Mouse (Mus musculus): ENCODE results near the gene Nmnat1. TPM values are rescaled to one million over a fixed set of nuclear protein-coding genes. Genes with fewer than 3 reads are reported as not detected.

Nmnat1 gene
- total RNA-seq (2012; rRNA removed) (11.4 and 12.4 TPM in 2 replicates), total RNA-seq (2014; rRNA removed) (9.6 and 10.9 TPM in 2 replicates), polyA plus RNA-seq (2012; ENCODE audit: insufficient read length, low read depth) (8.6 and 10.0 TPM in 2 replicates)

- Histone ChIP-seq H3K27me3 (replicated peaks) (no peaks in the 10 kb centered on the region), H3K9ac (ENCODE audit: insufficient read depth, low read depth) (peak within 1 kb of the TSS; percentile 92), H3K4me2 (ENCODE audit: insufficient read depth, low read depth, poor library complexity, severe bottlenecking) (peak within 1 kb of the TSS; percentile 90), H3K4me3 (replicated peaks in 1 of 3; ENCODE audit: low read depth in 2 of 3, low read length in 2 of 3, poor library complexity in 1 of 3) (peak within 1 kb of the TSS; percentile 87 to 91 (median 88)), H3K36me3 (replicated peaks in 1 of 2; ENCODE audit: control insufficient read depth in 1 of 2, insufficient read depth in 1 of 2, low read length in 1 of 2) (peaks cover 23 to 43% of the 10 kb centered on the region in 2 experiments), H3K4me1 (ENCODE audit: control insufficient read depth in 1 of 2, insufficient read depth in 2 of 2) (peaks cover 6 to 35% of the 10 kb centered on the region in 2 experiments; a peak in 3 of 4 replicates), H3K9me3 (replicated peaks; ENCODE audit: low read length) (peaks cover 3% of the 10 kb centered on the region), H3K79me2 (replicated peaks; ENCODE audit: control insufficient read depth, extremely low read depth, insufficient read depth, poor library complexity, severe bottlenecking) (peaks cover 21% of the 10 kb centered on the region), H3K27ac (ENCODE audit: insufficient read depth, low read depth) (peak within 1 kb of the TSS; percentile 26)
- DNase-seq (ENCODE audit: extremely low read depth) = peak; percentile 93
- in situ Hi-C loops (cut with MboI; ENCODE audit: low pct_ligation_motif_present, low pct_unique_long_range_greater_than_20kb, low sequenced_read_pairs) (no loop called here), dilution Hi-C loops (cut with MboI; ENCODE audit: extremely low pct_ligation_motif_present, extremely low pct_unique_long_range_greater_than_20kb, low sequenced_read_pairs) (no loop called here)
- peak; percentile 88; the same call in 1 of the 2 replicates for TF ChIP-seq KAT2A (IDR thresholded peaks at IDR 0.05; ENCODE audit: insufficient replicate concordance, low read length)
- TF ChIP-seq MAFK (IDR thresholded peaks at IDR 0.05; ENCODE audit: insufficient replicate concordance, low read length) = no peak
- peak; percentile 60; the same call in 1 of the 2 replicates for TF ChIP-seq MEF2A (IDR thresholded peaks at IDR 0.05; ENCODE audit: borderline replicate concordance, low read depth, low read length)
- TF ChIP-seq NELFE (IDR thresholded peaks at IDR 0.05; ENCODE audit: low read depth, low read length) = peak; percentile 45; the same call in 1 of the 2 replicates
- peak; percentile 79 for TF ChIP-seq IRF4 (IDR thresholded peaks at IDR 0.05; ENCODE audit: low read depth, low read length)
- no peak for TF ChIP-seq PAX5 (IDR thresholded peaks at IDR 0.05; ENCODE audit: low read length)
- TF ChIP-seq ETS1 (conservative IDR thresholded peaks at IDR 0.05; ENCODE audit: low read depth, low read length) = no peak
- TF ChIP-seq HCFC1 (IDR thresholded peaks at IDR 0.05; ENCODE audit: low read depth, low read length) = peak; percentile 94
- TF ChIP-seq USF1 (IDR thresholded peaks at IDR 0.05; ENCODE audit: low read depth, low read length) = no peak
- peak; percentile 84 for TF ChIP-seq TCF12 (IDR thresholded peaks at IDR 0.05; ENCODE audit: low read depth, low read length)
- TF ChIP-seq POLR2AphosphoS2 (IDR thresholded peaks at IDR 0.05; ENCODE audit: low read depth, low read length) = no peak
- TF ChIP-seq TBP (conservative IDR thresholded peaks at IDR 0.05; ENCODE audit: low read depth, low read length) = 0 out of 2 replicates have a peak, but pooled peaks have one; percentile 29
- no peak for TF ChIP-seq USF2 (conservative IDR thresholded peaks at IDR 0.05; ENCODE audit: low read depth, low read length)
- TF ChIP-seq E2F4 (IDR thresholded peaks at IDR 0.05; ENCODE audit: insufficient replicate concordance, low read depth, low read length) = no peak
- no peak for TF ChIP-seq CTCF (conservative IDR thresholded peaks at IDR 0.05 in 1 of 2, IDR thresholded peaks at IDR 0.05 in 1 of 2; ENCODE audit: low read depth in 2 of 2, low read length in 2 of 2)
- no peak for TF ChIP-seq NRF1 (IDR thresholded peaks at IDR 0.05; ENCODE audit: low read depth, low read length)
- TF ChIP-seq CHD2 (IDR thresholded peaks at IDR 0.05; ENCODE audit: low read length) = peak; percentile 75
- peak; percentile 69; the same call in 1 of the 2 replicates for TF ChIP-seq POLR2A (IDR thresholded peaks at IDR 0.05; ENCODE audit: low read depth, low read length)
- peak; percentile 87; the same call in 1 of the 2 replicates for TF ChIP-seq MXI1 (IDR thresholded peaks at IDR 0.05; ENCODE audit: low read depth, low read length)
- no peak for TF ChIP-seq CHD1 (IDR thresholded peaks at IDR 0.05; ENCODE audit: low read depth, low read length)
- no peak for TF ChIP-seq RCOR1 (conservative IDR thresholded peaks at IDR 0.05; ENCODE audit: low read depth, low read length)
- no peak for TF ChIP-seq RAD21 (IDR thresholded peaks at IDR 0.05; ENCODE audit: low read depth, low read length)
- no peak for TF ChIP-seq JUND (conservative IDR thresholded peaks at IDR 0.05; ENCODE audit: low read depth, low read length)
- no peak for TF ChIP-seq ZKSCAN1 (IDR thresholded peaks at IDR 0.05; ENCODE audit: borderline replicate concordance, low read depth, low read length)
- 0 out of 2 replicates have a peak, but pooled peaks have one; percentile 50 for TF ChIP-seq MYC (IDR thresholded peaks at IDR 0.05; ENCODE audit: low read depth, low read length)
- TF ChIP-seq SMC3 (IDR thresholded peaks at IDR 0.05; ENCODE audit: low read depth, low read length) = no peak
- TF ChIP-seq ELF1 (IDR thresholded peaks at IDR 0.05; ENCODE audit: low read depth, low read length) = peak; percentile 83
- TF ChIP-seq MAZ (IDR thresholded peaks at IDR 0.05; ENCODE audit: low read depth, low read length) = peak; percentile 82
- TF ChIP-seq MAX (IDR thresholded peaks at IDR 0.05; ENCODE audit: low read length) = peak; percentile 47; the same call in 1 of the 2 replicates
- no peak for TF ChIP-seq ZNF384 (IDR thresholded peaks at IDR 0.05; ENCODE audit: low read depth, low read length)
- TF ChIP-seq UBTF (IDR thresholded peaks at IDR 0.05; ENCODE audit: low read depth, low read length) = 0 out of 2 replicates have a peak, but pooled peaks have one; percentile 50
- no peak for TF ChIP-seq ZMIZ1 (IDR thresholded peaks at IDR 0.05; ENCODE audit: low read depth, low read length)
- no peak for TF ChIP-seq BHLHE40 (IDR thresholded peaks at IDR 0.05; ENCODE audit: low read depth, low read length)
- no peak for TF ChIP-seq JUN (IDR thresholded peaks at IDR 0.05; ENCODE audit: insufficient read depth, low read depth, low read length)
- peak; percentile 28; the same call in 1 of the 2 replicates for TF ChIP-seq GABPA (IDR thresholded peaks at IDR 0.05; ENCODE audit: insufficient replicate concordance, low read depth, low read length)
- no peak for TF ChIP-seq ZC3H11A (IDR thresholded peaks at IDR 0.05; ENCODE audit: low read depth, low read length)
- TF ChIP-seq EP300 (IDR thresholded peaks at IDR 0.05; ENCODE audit: low read length) = no peak
- peak; percentile 95 for TF ChIP-seq SIN3A (IDR thresholded peaks at IDR 0.05; ENCODE audit: low read length)
Measured at GRCm38 (mm10) chr4:149485053-149485824, at the start of gene Nmnat1, which contains the start of gene Lzic. Gene Nmnat1 (minus strand): TSS chr4:149485202. Gene Lzic (plus strand): TSS chr4:149485229.

Measured in CH12.LX (cell line).